Mouse (Mus musculus) regulatory T cell (primary cell): ENCODE data around the gene Rad23a.

Source experiments
- in situ Hi-C: fragments of 300-600 bp; cut with MboI, MseI; formaldehyde crosslinking; loops from one replicate; pipeline ENCODE4 v1.15.1; 2025; ENCODE audit warnings: high pct_unique_total_duplicates

The Rad23a gene

GRCm38 (mm10) chr8:84841514-84841913, 1.0 kb upstream of the Rad23a start:
- in situ Hi-C loops: loop anchor here (25.0 kb wide), 1 partner anchor 1104 kb away; the partner anchor contains the start of gene Adgre5

GRCm38 (mm10) chr8:84839875-84840247, 604 bp downstream of the Rad23a start:
- in situ Hi-C loops: loop anchor here (25.0 kb wide), 1 partner anchor 1103 kb away; the partner anchor contains the start of gene Adgre5

GRCm38 (mm10) chr8:84839411-84839810, 1.1 kb downstream of the Rad23a start:
- in situ Hi-C loops: loop anchor here (25.0 kb wide), 1 partner anchor 1102 kb away; the partner anchor contains the start of gene Adgre5

GRCm38 (mm10) chr8:84838513-84838912, 2.0 kb downstream of the Rad23a start:
- in situ Hi-C loops: loop anchor here (25.0 kb wide), 1 partner anchor 1101 kb away; the partner anchor contains the start of gene Adgre5

- in situ Hi-C loops: loop anchor here (25.0 kb wide), 1 partner anchor 1101 kb away; the partner anchor contains the start of gene Adgre5
These were observed 2.5 kb downstream of the Rad23a start for GRCm38 (mm10) chr8:84837912-84838470.

GRCm38 (mm10) chr8:84837149-84837911, 3.1 kb downstream of the Rad23a start:
- in situ Hi-C loops: loop anchor here (25.0 kb wide), 1 partner anchor 1100 kb away; the partner anchor contains the start of gene Adgre5

GRCm38 (mm10) chr8:84834866-84835855, 5.3 kb downstream of the Rad23a start:
- in situ Hi-C loops: loop anchor here (25.0 kb wide), 1 partner anchor 1098 kb away; the partner anchor contains the start of gene Adgre5

GRCm38 (mm10) chr8:84834002-84834865, 6.2 kb downstream of the Rad23a start:
- in situ Hi-C loops: loop anchor here (25.0 kb wide), 1 partner anchor 1097 kb away; the partner anchor contains the start of gene Adgre5

- in situ Hi-C loops: loop anchor here (25.0 kb wide), 1 partner anchor 1096 kb away; the partner anchor contains the start of gene Adgre5
These were observed 7.4 kb downstream of the Rad23a start for GRCm38 (mm10) chr8:84832759-84833742.

- in situ Hi-C loops: loop anchor here (25.0 kb wide), 1 partner anchor 1095 kb away; the partner anchor contains the start of gene Adgre5
These were observed 8.3 kb downstream of the Rad23a start for GRCm38 (mm10) chr8:84832034-84832717.

- in situ Hi-C loops: loop anchor here (25.0 kb wide), 1 partner anchor 1094 kb away; the partner anchor contains the start of gene Adgre5
These were observed 9.0 kb downstream of the Rad23a start, which contains the start of gene Gadd45gip1 for GRCm38 (mm10) chr8:84831490-84831889. Gene Gadd45gip1 (plus strand): TSS chr8:84831522.

- in situ Hi-C loops: loop anchor here (25.0 kb wide), 1 partner anchor 1089 kb away; the partner anchor contains the start of gene Adgre5
These were observed 13.9 kb downstream of the Rad23a start for GRCm38 (mm10) chr8:84826518-84826917.

- in situ Hi-C loops: loop anchor here (25.0 kb wide), 1 partner anchor 1088 kb away; the partner anchor contains the start of gene Adgre5
These were observed 14.8 kb downstream of the Rad23a start for GRCm38 (mm10) chr8:84825636-84826035.

- in situ Hi-C loops: no loop called here
These were observed 16.8 kb downstream of the Rad23a start for GRCm38 (mm10) chr8:84823653-84824052.

- in situ Hi-C loops: no loop called here
These were observed 17.7 kb downstream of the Rad23a start, which contains the start of gene Dand5 for GRCm38 (mm10) chr8:84822723-84823122. Gene Dand5 (minus strand): TSS chr8:84822823.

- in situ Hi-C loops: no loop called here
These were observed 24.3 kb downstream of the Rad23a start for GRCm38 (mm10) chr8:84816117-84816516.

GRCm38 (mm10) chr8:84815547-84815946, 24.9 kb downstream of the Rad23a start:
- in situ Hi-C loops: no loop called here
